Mouse (Mus musculus) forebrain, embryonic 10.5 days (tissue): ENCODE measurements around the gene Treml2. TPM values are rescaled to one million over a fixed set of nuclear protein-coding genes. Genes with fewer than 3 reads are reported as not detected.
"Not testable (repeated sequence)": the region's sequence is repeated elsewhere in the genome, so short reads cannot be mapped to it uniquely, and the experiment has no call there.

ENCODE experiments used
- DNase-seq: peaks from one replicate; pipeline ENCODE4 v3.0.0-alpha.2; 2017; ENCODE audit warnings: low spot score; ENCODE audit errors: extremely low spot score
- H3K27ac ChIP-seq: fragments of 300-500 bp; sonication (generic); 2 replicates; pipeline ENCODE4 v1.5.1; 2016; ENCODE audit warnings: mild to moderate bottlenecking
- H3K27me3 ChIP-seq: fragments of 300-500 bp; sonication (generic); 2 replicates; pipeline ENCODE4 v1.6.1; 2016; ENCODE audit warnings: mild to moderate bottlenecking; ENCODE audit not compliant: poor library complexity, severe bottlenecking
- H3K36me3 ChIP-seq: fragments of 300-500 bp; sonication (generic); replicated peaks from 2 replicates; pipeline ENCODE4 v1.6.1; 2016; ENCODE audit warnings: mild to moderate bottlenecking, moderate library complexity
- H3K4me1 ChIP-seq: fragments of 300-500 bp; sonication (generic); 2 replicates; pipeline ENCODE4 v1.6.1; 2016
- H3K4me3 ChIP-seq: fragments of 300-500 bp; sonication (generic); 2 replicates; pipeline ENCODE4 v1.5.1; 2016; ENCODE audit warnings: mild to moderate bottlenecking, moderate library complexity
- H3K9me3 ChIP-seq: fragments of 300-500 bp; sonication (generic); 2 replicates; pipeline ENCODE4 v1.6.1; 2016; ENCODE audit warnings: mild to moderate bottlenecking, moderate library complexity
- WGBS: fragments of 180-500 bp; shearing (Covaris S2); methylation state at CpG from one replicate; pipeline ENCODE4 v1.1.7; 2016; 5-methylcytosine and 5-hydroxymethylcytosine counted together
- polyA plus RNA-seq: library from polyadenylated mRNA; unstranded; fragments of >200 nt; fragmentation: Nextera tagmentation; extraction: Ambion mirVana; gene quantifications from 2 replicates; pipeline ENCODE4 v1.2.1, GENCODE M21; 2016

Treml2 gene
- polyA plus RNA-seq, 1 experiment from 2014 or later, result 0.57 TPM

- 0 out of 2 replicates have a peak, but pooled peaks cover 3% of the 10 kb centered on the region for H3K4me1 ChIP-seq
- no peaks in the 10 kb centered on the region for H3K27me3 ChIP-seq
- no peaks in the 10 kb centered on the region for H3K36me3 ChIP-seq
- no peaks in the 10 kb centered on the region; the same call in 1 of the 2 replicates for H3K9me3 ChIP-seq
- no peak overlapping the region for H3K27ac ChIP-seq
- WGBS, result 6% methylated on average over 6 of the region's 6 CpGs
- peak; percentile 81 for DNase-seq
- no peak overlapping the region for H3K4me3 ChIP-seq
Measured at GRCm38 (mm10) chr17:48336857-48337256, 37.6 kb downstream of the Treml2 start.

GRCm38 (mm10) chr17:48340267-48340666 is 41.0 kb downstream of the Treml2 start:
- 94% methylated on average over 1 of the region's 1 CpGs for WGBS
- H3K4me1 ChIP-seq, result 0 out of 2 replicates have a peak, but pooled peaks cover 3% of the 10 kb centered on the region
- H3K9me3 ChIP-seq, result no peaks in the 10 kb centered on the region
- H3K36me3 ChIP-seq, result no peaks in the 10 kb centered on the region
- H3K4me3 ChIP-seq, result no peak overlapping the region
- no peak overlapping the region for H3K27ac ChIP-seq
- H3K27me3 ChIP-seq, result no peaks in the 10 kb centered on the region
- DNase-seq, result no peak

GRCm38 (mm10) chr17:48341947-48342346 is 42.6 kb downstream of the Treml2 start:
- Histone ChIP-seq H3K36me3 (no peaks in the 10 kb centered on the region), H3K4me1 (0 out of 2 replicates have a peak, but pooled peaks cover 3% of the 10 kb centered on the region), H3K27me3 (no peaks in the 10 kb centered on the region), H3K9me3 (no peaks in the 10 kb centered on the region), H3K4me3 (no peak overlapping the region), H3K27ac (no peak overlapping the region)
- 86% methylated on average over 3 of the region's 3 CpGs for WGBS
- DNase-seq, result no peak

- Histone ChIP-seq H3K4me3 (no peak overlapping the region), H3K27me3 (no peaks in the 10 kb centered on the region), H3K9me3 (no peaks in the 10 kb centered on the region), H3K36me3 (no peaks in the 10 kb centered on the region), H3K4me1 (0 out of 2 replicates have a peak, but pooled peaks cover 3% of the 10 kb centered on the region), H3K27ac (no peak overlapping the region)
- no peak for DNase-seq
- WGBS, result 78% methylated on average over 2 of the region's 2 CpGs
Measured at GRCm38 (mm10) chr17:48343065-48343464, 43.8 kb downstream of the Treml2 start.

GRCm38 (mm10) chr17:48345824-48346223 is 46.5 kb downstream of the Treml2 start:
- Histone ChIP-seq H3K4me1 (no peaks in the 10 kb centered on the region), H3K9me3 (no peaks in the 10 kb centered on the region), H3K4me3 (no peak overlapping the region), H3K27me3 (no peaks in the 10 kb centered on the region), H3K36me3 (no peaks in the 10 kb centered on the region), H3K27ac (no peak overlapping the region)
- 82% methylated on average over 4 of the region's 4 CpGs for WGBS
- DNase-seq, result no peak

GRCm38 (mm10) chr17:48346231-48346630 is 46.9 kb downstream of the Treml2 start, which contains the start of gene Trem2:
TSS of gene Trem2 (plus strand) at chr17:48346401.
- Histone ChIP-seq H3K27me3 (no peaks in the 10 kb centered on the region), H3K4me1 (no peaks in the 10 kb centered on the region), H3K36me3 (no peaks in the 10 kb centered on the region), H3K4me3 (no peak within 1 kb of the TSS), H3K9me3 (no peaks in the 10 kb centered on the region), H3K27ac (no peak within 1 kb of the TSS)
- WGBS, result 85% methylated on average over 5 of the region's 5 CpGs
- no peak for DNase-seq

- Histone ChIP-seq H3K4me1 (no peaks in the 10 kb centered on the region), H3K9me3 (no peaks in the 10 kb centered on the region), H3K4me3 (no peak overlapping the region), H3K27ac (no peak overlapping the region), H3K36me3 (no peaks in the 10 kb centered on the region), H3K27me3 (no peaks in the 10 kb centered on the region)
- 74% methylated on average over 4 of the region's 4 CpGs for WGBS
- no peak for DNase-seq
Measured at GRCm38 (mm10) chr17:48346834-48347233, 47.5 kb downstream of the Treml2 start.

- Histone ChIP-seq H3K9me3 (no peaks in the 10 kb centered on the region), H3K27ac (no peak overlapping the region), H3K4me1 (no peaks in the 10 kb centered on the region), H3K36me3 (no peaks in the 10 kb centered on the region), H3K27me3 (no peaks in the 10 kb centered on the region), H3K4me3 (no peak overlapping the region)
- WGBS, result 77% methylated on average over 2 of the region's 2 CpGs
- no peak for DNase-seq
Measured at GRCm38 (mm10) chr17:48347287-48347686, 48.0 kb downstream of the Treml2 start.

- Histone ChIP-seq H3K4me1 (no peaks in the 10 kb centered on the region), H3K9me3 (no peaks in the 10 kb centered on the region), H3K36me3 (no peaks in the 10 kb centered on the region), H3K27me3 (no peaks in the 10 kb centered on the region), H3K4me3 (no peak overlapping the region), H3K27ac (no peak overlapping the region)
- DNase-seq, result no peak
- WGBS, result 82% methylated on average over 5 of the region's 5 CpGs
Measured at GRCm38 (mm10) chr17:48350681-48351193, 51.4 kb downstream of the Treml2 start.

- H3K27ac ChIP-seq, H3K4me3 ChIP-seq, H3K36me3 ChIP-seq, DNase-seq, H3K4me1 ChIP-seq, H3K27me3 ChIP-seq, H3K9me3 ChIP-seq: not testable (repeated sequence)
- 81% methylated on average over 7 of the region's 7 CpGs for WGBS
Measured at GRCm38 (mm10) chr17:48352976-48353375, 53.7 kb downstream of the Treml2 start.

- Histone ChIP-seq H3K27ac (no peak overlapping the region), H3K4me3 (no peak overlapping the region), H3K27me3 (no peaks in the 10 kb centered on the region), H3K9me3 (no peaks in the 10 kb centered on the region), H3K36me3 (no peaks in the 10 kb centered on the region), H3K4me1 (no peaks in the 10 kb centered on the region)
- 84% methylated on average over 3 of the region's 3 CpGs for WGBS
- DNase-seq, result no peak
Measured at GRCm38 (mm10) chr17:48355822-48356221, 56.5 kb downstream of the Treml2 start.

GRCm38 (mm10) chr17:48357892-48358291 is 58.6 kb downstream of the Treml2 start:
- Histone ChIP-seq H3K4me3 (no peak overlapping the region), H3K27ac (no peak overlapping the region), H3K4me1 (no peaks in the 10 kb centered on the region), H3K9me3 (no peaks in the 10 kb centered on the region), H3K27me3 (no peaks in the 10 kb centered on the region), H3K36me3 (no peaks in the 10 kb centered on the region)
- WGBS, result 66% methylated on average over 2 of the region's 2 CpGs
- no peak for DNase-seq

GRCm38 (mm10) chr17:48359616-48360015 is 60.3 kb downstream of the Treml2 start, which contains the start of gene Treml1:
TSS of gene Treml1 (plus strand) at chr17:48359916.
- Histone ChIP-seq H3K27ac (no peak within 1 kb of the TSS), H3K9me3 (no peaks in the 10 kb centered on the region), H3K4me3 (no peak within 1 kb of the TSS), H3K36me3 (no peaks in the 10 kb centered on the region), H3K4me1 (no peaks in the 10 kb centered on the region), H3K27me3 (no peaks in the 10 kb centered on the region)
- 87% methylated on average over 7 of the region's 7 CpGs for WGBS
- no peak for DNase-seq

- Histone ChIP-seq H3K4me1 (peaks cover 1% of the 10 kb centered on the region), H3K27me3 (no peaks in the 10 kb centered on the region), H3K4me3 (no peak overlapping the region), H3K9me3 (no peaks in the 10 kb centered on the region), H3K27ac (no peak overlapping the region), H3K36me3 (no peaks in the 10 kb centered on the region)
- WGBS, result 78% methylated on average over 4 of the region's 4 CpGs
- no peak for DNase-seq
Measured at GRCm38 (mm10) chr17:48360462-48360861, 61.2 kb downstream of the Treml2 start.
